Mouse (Mus musculus): ENCODE measurements around the gene Dnajc13. TPM values are rescaled to one million over a fixed set of nuclear protein-coding genes. Genes with fewer than 3 reads are reported as not detected.

Dnajc13 gene
- polyA plus RNA-seq, 1 experiment from 2014 or later, result 19.3 TPM

- H3K27ac ChIP-seq (replicated peaks), result no peak overlapping the region
- H3K4me1 ChIP-seq, result peaks cover 3% of the 10 kb centered on the region; the same call in 1 of the 2 replicates
- H3K27me3 ChIP-seq (replicated peaks), result no peaks in the 10 kb centered on the region
- no peaks in the 10 kb centered on the region for H3K9me3 ChIP-seq (replicated peaks)
- no peaks in the 10 kb centered on the region for H3K36me3 ChIP-seq
- H3K4me3 ChIP-seq (replicated peaks), result no peak overlapping the region; the same call in 1 of the 2 replicates
- ATAC-seq (ENCODE audit: low FRiP score), result peak; percentile 47; the same call in 1 of the 2 replicates
- H3K4me2 ChIP-seq, result peak overlapping the region; percentile 44
- WGBS, result 22% methylated on average over 18 of the region's 18 CpGs
- H3K9ac ChIP-seq (replicated peaks), result no peak overlapping the region
Measured at GRCm38 (mm10) chr9:104277528-104278162, 14.9 kb upstream of the Dnajc13 start.

GRCm38 (mm10) chr9:104275084-104275785, 12.5 kb upstream of the Dnajc13 start:
- Histone ChIP-seq H3K27ac (replicated peaks) (no peak overlapping the region), H3K4me1 (0 out of 2 replicates have a peak, but pooled peaks cover 3% of the 10 kb centered on the region), H3K9ac (replicated peaks) (no peak overlapping the region), H3K36me3 (no peaks in the 10 kb centered on the region), H3K27me3 (replicated peaks) (no peaks in the 10 kb centered on the region), H3K4me3 (replicated peaks) (no peak overlapping the region), H3K9me3 (replicated peaks) (no peaks in the 10 kb centered on the region), H3K4me2 (no peak overlapping the region)
- 89% methylated on average over 17 of the region's 17 CpGs for WGBS
- ATAC-seq (ENCODE audit: low FRiP score), result no peak

DNA sequence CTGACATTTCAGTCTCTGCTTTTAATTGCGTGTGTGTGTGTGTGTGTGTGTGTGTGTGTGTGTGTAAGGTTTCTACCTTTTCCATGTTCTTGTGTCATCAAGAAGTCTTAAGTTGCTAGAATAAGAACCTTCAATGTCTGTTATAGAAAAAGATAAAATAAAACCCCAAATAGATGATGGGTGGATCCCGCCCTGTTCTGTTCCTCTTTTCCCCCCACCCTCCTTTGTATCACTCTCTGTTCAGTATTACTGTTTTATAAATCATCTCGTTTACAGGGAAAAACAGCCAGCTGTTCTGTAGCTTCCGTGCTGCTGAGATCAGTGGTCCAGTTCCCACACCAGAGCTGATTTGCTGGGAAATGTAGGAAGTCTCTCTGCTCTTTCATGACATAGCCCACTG, 9.3 kb upstream of the Dnajc13 start:
- no peaks in the 10 kb centered on the region for H3K27me3 ChIP-seq (replicated peaks)
- 78% methylated on average over 4 of the region's 4 CpGs for WGBS
- ATAC-seq (ENCODE audit: low FRiP score), result no peak

DNA sequence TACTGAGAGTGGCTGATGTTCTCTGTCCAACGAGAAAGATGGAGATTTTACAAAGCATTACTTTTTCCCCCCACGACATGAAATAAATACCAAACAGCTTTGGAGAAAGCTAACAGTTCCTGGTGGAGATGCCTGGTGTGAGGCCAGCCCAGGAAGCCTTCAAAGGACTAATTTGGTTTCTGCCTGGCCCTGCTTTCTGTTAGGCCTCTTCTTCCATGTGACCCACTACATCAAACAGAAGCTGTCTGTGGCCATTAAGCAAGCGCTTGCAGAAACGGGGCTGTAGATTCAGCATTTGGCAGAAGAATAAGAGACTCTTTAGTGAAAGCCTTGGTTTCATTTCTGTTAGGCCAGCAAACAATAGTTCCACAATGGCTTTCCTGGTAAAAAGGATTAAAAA, 8.9 kb upstream of the Dnajc13 start:
- ATAC-seq (ENCODE audit: low FRiP score), result no peak

More for the DNA sequence above, 9.3 kb upstream of the Dnajc13 start:
- Histone ChIP-seq H3K9me3 (replicated peaks) (no peaks in the 10 kb centered on the region), H3K4me1 (no peaks in the 10 kb centered on the region), H3K4me3 (replicated peaks) (no peak overlapping the region), H3K27ac (replicated peaks) (no peak overlapping the region), H3K9ac (replicated peaks) (no peak overlapping the region), H3K4me2 (no peak overlapping the region), H3K36me3 (no peaks in the 10 kb centered on the region)

DNA sequence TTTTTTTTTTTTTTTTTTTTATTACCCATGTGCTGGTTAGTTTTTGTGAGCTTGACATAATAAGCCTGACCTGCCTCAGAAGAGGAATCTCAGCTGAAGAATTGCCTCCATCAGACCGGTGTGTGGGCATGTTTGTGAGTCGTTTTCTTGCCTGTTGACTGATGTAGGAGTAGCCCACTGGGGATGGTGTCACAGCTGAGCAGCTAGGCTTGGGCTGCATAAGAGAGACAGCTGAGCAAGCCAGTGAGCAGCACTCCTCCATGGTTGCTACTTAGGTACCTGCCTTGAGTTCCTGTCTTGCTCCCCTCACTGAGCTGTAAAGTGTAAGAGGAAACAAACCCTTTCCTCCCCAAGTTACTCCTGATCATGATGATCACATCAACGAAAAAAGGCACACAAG, 7.2 kb upstream of the Dnajc13 start:
- Histone ChIP-seq H3K27ac (replicated peaks) (no peak overlapping the region), H3K4me1 (no peaks in the 10 kb centered on the region), H3K36me3 (no peaks in the 10 kb centered on the region), H3K4me3 (replicated peaks) (no peak overlapping the region), H3K9ac (replicated peaks) (no peak overlapping the region), H3K9me3 (replicated peaks) (no peaks in the 10 kb centered on the region), H3K27me3 (replicated peaks) (0 out of 2 replicates have a peak, but pooled peaks cover 3% of the 10 kb centered on the region), H3K4me2 (no peak overlapping the region)
- no peak for ATAC-seq (ENCODE audit: low FRiP score)
- 64% methylated on average over 3 of the region's 3 CpGs for WGBS

More for the DNA sequence above, 8.9 kb upstream of the Dnajc13 start:
- Histone ChIP-seq H3K4me2 (no peak overlapping the region), H3K36me3 (no peaks in the 10 kb centered on the region), H3K27ac (replicated peaks) (no peak overlapping the region), H3K4me3 (replicated peaks) (no peak overlapping the region), H3K9ac (replicated peaks) (no peak overlapping the region), H3K9me3 (replicated peaks) (no peaks in the 10 kb centered on the region), H3K27me3 (replicated peaks) (no peaks in the 10 kb centered on the region), H3K4me1 (no peaks in the 10 kb centered on the region)
- 62% methylated on average over 4 of the region's 4 CpGs for WGBS

GRCm38 (mm10) chr9:104269349-104269871, 6.7 kb upstream of the Dnajc13 start:
- no peak overlapping the region for H3K9ac ChIP-seq (replicated peaks)
- H3K36me3 ChIP-seq, result no peaks in the 10 kb centered on the region
- 55% methylated on average over 10 of the region's 10 CpGs for WGBS
- H3K4me3 ChIP-seq (replicated peaks), result no peak overlapping the region
- H3K4me2 ChIP-seq, result no peak overlapping the region
- no peaks in the 10 kb centered on the region for H3K4me1 ChIP-seq
- 0 out of 2 replicates have a peak, but pooled peaks cover 3% of the 10 kb centered on the region for H3K27me3 ChIP-seq (replicated peaks)
- H3K9me3 ChIP-seq (replicated peaks), result no peaks in the 10 kb centered on the region
- no peak for ATAC-seq (ENCODE audit: low FRiP score)
- H3K27ac ChIP-seq (replicated peaks), result no peak overlapping the region

- H3K4me2 ChIP-seq, result no peak overlapping the region
- H3K27me3 ChIP-seq (replicated peaks), result 0 out of 2 replicates have a peak, but pooled peaks cover 3% of the 10 kb centered on the region
- no peak overlapping the region for H3K9ac ChIP-seq (replicated peaks)
- H3K9me3 ChIP-seq (replicated peaks), result no peaks in the 10 kb centered on the region
- 86% methylated on average over 2 of the region's 2 CpGs for WGBS
- no peaks in the 10 kb centered on the region for H3K36me3 ChIP-seq
- peaks cover 26% of the 10 kb centered on the region for H3K4me1 ChIP-seq
- H3K4me3 ChIP-seq (replicated peaks), result no peak overlapping the region
- no peak for ATAC-seq (ENCODE audit: low FRiP score)
- no peak overlapping the region for H3K27ac ChIP-seq (replicated peaks)
Measured at GRCm38 (mm10) chr9:104264567-104264966, 1.8 kb upstream of the Dnajc13 start.

GRCm38 (mm10) chr9:104262016-104262762, 541 bp downstream of the Dnajc13 start:
- WGBS, result under 1% methylated on average over 45 of the region's 46 CpGs
- H3K27ac ChIP-seq (replicated peaks), result peak overlapping the region; percentile 89
- 0 out of 2 replicates have a peak, but pooled peaks cover 3% of the 10 kb centered on the region for H3K27me3 ChIP-seq (replicated peaks)
- no peaks in the 10 kb centered on the region for H3K36me3 ChIP-seq
- peak overlapping the region; percentile 87 for H3K9ac ChIP-seq (replicated peaks)
- peak; percentile 63 for ATAC-seq (ENCODE audit: low FRiP score)
- peak overlapping the region; percentile 87 for H3K4me2 ChIP-seq
- peaks cover 37% of the 10 kb centered on the region for H3K4me1 ChIP-seq
- no peaks in the 10 kb centered on the region for H3K9me3 ChIP-seq (replicated peaks)
- peak overlapping the region; percentile 97 for H3K4me3 ChIP-seq (replicated peaks)

- no peak overlapping the region for H3K27ac ChIP-seq (replicated peaks)
- WGBS, result 22% methylated on average over 4 of the region's 4 CpGs
- H3K27me3 ChIP-seq (replicated peaks), result 0 out of 2 replicates have a peak, but pooled peaks cover 3% of the 10 kb centered on the region
- no peak overlapping the region for H3K9ac ChIP-seq (replicated peaks)
- ATAC-seq (ENCODE audit: low FRiP score), result no peak
- H3K4me2 ChIP-seq, result peak overlapping the region; percentile 87
- H3K4me3 ChIP-seq (replicated peaks), result no peak overlapping the region
- H3K4me1 ChIP-seq, result peaks cover 38% of the 10 kb centered on the region
- no peaks in the 10 kb centered on the region for H3K9me3 ChIP-seq (replicated peaks)
- H3K36me3 ChIP-seq, result no peaks in the 10 kb centered on the region
Measured at GRCm38 (mm10) chr9:104260306-104260705, 2.4 kb downstream of the Dnajc13 start.

DNA sequence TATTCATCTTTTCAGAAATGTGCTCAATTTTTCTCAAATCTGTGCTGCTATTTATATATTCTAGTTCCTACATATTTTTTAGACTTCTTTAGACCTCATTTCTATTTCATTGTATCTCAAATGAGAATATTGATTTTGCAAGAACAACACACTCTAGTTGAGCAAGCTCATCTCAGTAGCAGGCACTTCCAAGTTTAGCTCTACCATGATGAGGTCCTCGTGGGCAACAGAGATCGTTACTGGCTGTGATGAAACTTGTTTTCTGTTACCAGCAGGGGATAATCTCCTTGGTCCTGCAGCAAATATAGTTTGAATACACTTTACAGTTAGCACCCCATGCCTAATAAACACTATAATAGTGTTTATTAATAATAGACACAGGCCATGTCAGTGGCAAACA, 6.6 kb downstream of the Dnajc13 start:
- Histone ChIP-seq H3K36me3 (no peaks in the 10 kb centered on the region), H3K9ac (replicated peaks) (no peak overlapping the region), H3K4me1 (peaks cover 32% of the 10 kb centered on the region), H3K4me2 (no peak overlapping the region), H3K9me3 (replicated peaks) (no peaks in the 10 kb centered on the region), H3K27ac (replicated peaks) (no peak overlapping the region), H3K4me3 (replicated peaks) (no peak overlapping the region), H3K27me3 (replicated peaks) (no peaks in the 10 kb centered on the region)
- WGBS, result 75% methylated on average over 2 of the region's 2 CpGs
- no peak for ATAC-seq (ENCODE audit: low FRiP score)

GRCm38 (mm10) chr9:104254408-104255180, 8.1 kb downstream of the Dnajc13 start:
- WGBS, result 55% methylated on average over 9 of the region's 9 CpGs
- Histone ChIP-seq H3K4me2 (no peak overlapping the region), H3K27ac (replicated peaks) (no peak overlapping the region), H3K9ac (replicated peaks) (no peak overlapping the region), H3K27me3 (replicated peaks) (no peaks in the 10 kb centered on the region), H3K9me3 (replicated peaks) (no peaks in the 10 kb centered on the region), H3K4me3 (replicated peaks) (no peak overlapping the region), H3K36me3 (no peaks in the 10 kb centered on the region), H3K4me1 (peaks cover 19% of the 10 kb centered on the region)
- ATAC-seq (ENCODE audit: low FRiP score), result no peak

Measured in neural tube, embryonic 15.5 days (tissue).